Mouse (Mus musculus) midbrain, embryonic 10.5 days (tissue): ENCODE data around the gene Atg9a. TPM values are rescaled to one million over a fixed set of nuclear protein-coding genes. Genes with fewer than 3 reads are reported as not detected.

Source experiments
- DNase-seq: peaks from one replicate; pipeline ENCODE4 v3.0.0-alpha.2; 2017; ENCODE audit warnings: low spot score
- H3K27ac ChIP-seq: fragments of 300-500 bp; sonication (generic); replicated peaks from 2 replicates; pipeline ENCODE4 v1.5.1; 2016; ENCODE audit warnings: mild to moderate bottlenecking
- H3K27me3 ChIP-seq: fragments of 300-500 bp; sonication (generic); 2 replicates; pipeline ENCODE4 v1.6.1; 2016; ENCODE audit warnings: low read depth, mild to moderate bottlenecking; ENCODE audit not compliant: poor library complexity, severe bottlenecking
- H3K36me3 ChIP-seq: fragments of 300-500 bp; sonication (generic); 2 replicates; pipeline ENCODE4 v1.6.1; 2016; ENCODE audit warnings: mild to moderate bottlenecking, moderate library complexity
- H3K4me1 ChIP-seq: fragments of 300-500 bp; sonication (generic); 2 replicates; pipeline ENCODE4 v1.6.1; 2016
- H3K4me3 ChIP-seq: fragments of 300-500 bp; sonication (generic); 2 replicates; pipeline ENCODE4 v1.5.1; 2016; ENCODE audit warnings: mild to moderate bottlenecking, moderate library complexity
- H3K9me3 ChIP-seq: fragments of 300-500 bp; sonication (generic); replicated peaks from 2 replicates; pipeline ENCODE4 v1.6.1; 2016; ENCODE audit warnings: mild to moderate bottlenecking
- WGBS: fragments of 180-500 bp; shearing (Covaris S2); methylation state at CpG from one replicate; pipeline ENCODE4 v1.1.7; 2016; 5-methylcytosine and 5-hydroxymethylcytosine counted together
- microRNA-seq: library from miRNA; unstranded; fragments of <30 nt; microRNA quantifications from one replicate; pipeline ENCODE4, GENCODE M21; 2017
- polyA plus RNA-seq: library from polyadenylated mRNA; unstranded; fragments of >200 nt; fragmentation: Nextera tagmentation; extraction: Ambion mirVana; gene quantifications from 2 replicates; pipeline ENCODE4 v1.2.1, GENCODE M21; 2016

Gene Atg9a
- polyA plus RNA-seq, 1 experiment from 2014 or later, result 18.8 TPM

DNA sequence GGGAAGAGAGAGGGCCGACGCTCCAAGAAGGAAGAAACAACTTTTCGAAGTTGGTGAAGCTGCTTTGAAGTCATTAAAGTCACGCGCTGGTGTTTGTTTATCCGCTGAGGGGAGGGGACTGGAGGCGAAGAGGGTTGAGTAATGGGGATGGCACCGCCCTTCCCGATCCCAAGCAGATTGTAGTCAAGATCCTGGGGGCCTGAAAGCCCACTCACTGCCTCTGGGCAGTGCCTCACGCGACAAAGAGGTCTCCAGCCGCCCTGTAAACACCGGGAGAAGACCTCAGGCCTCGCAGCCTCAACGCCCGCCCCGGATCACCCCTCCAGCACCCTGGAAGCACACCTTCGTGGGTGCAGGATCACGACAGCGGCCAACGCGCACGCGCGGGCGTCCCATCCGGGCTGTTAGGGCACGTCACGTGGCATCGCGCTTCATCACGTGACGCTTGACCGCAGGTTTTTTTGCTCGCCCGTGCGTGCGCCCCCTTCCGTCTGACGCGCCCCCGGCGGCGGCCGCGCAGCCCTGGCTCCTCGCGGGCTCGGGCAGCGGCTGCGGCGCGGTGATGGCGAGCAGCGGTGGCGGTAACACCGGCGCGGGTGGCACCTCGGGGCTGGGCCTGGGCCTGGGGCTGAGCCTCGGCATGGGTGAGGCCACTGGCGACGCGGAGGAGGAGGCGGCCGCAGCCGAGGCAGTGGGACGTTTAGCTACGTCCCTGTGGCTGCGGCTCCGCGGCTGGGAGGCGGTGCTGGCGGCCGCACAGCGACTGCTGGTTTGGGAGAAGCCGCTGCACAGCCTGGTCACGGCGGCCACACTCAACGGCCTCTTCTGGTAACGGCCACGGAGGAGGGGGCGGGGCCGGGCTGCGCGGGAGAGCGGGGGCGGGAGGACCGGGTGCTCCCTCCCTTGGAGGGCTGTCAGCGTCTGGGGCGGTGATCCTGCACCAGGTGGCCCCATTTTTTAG lies 49.4 kb downstream of the Atg9a start, which contains the start of the genes Cnppd1 and Retreg2:
Cnppd1 (minus strand) TSS at position 411 of the 961 bp plus-strand sequence.
Retreg2 (plus strand) TSS at position 478 of the 961 bp plus-strand sequence.
- Histone ChIP-seq H3K9me3 (no peaks in the 10 kb centered on the region), H3K4me1 (peaks cover 42% of the 10 kb centered on the region), H3K4me3 (peak within 1 kb of the TSS; percentile 86), H3K27ac (peak within 1 kb of the TSS; percentile 97), H3K36me3 (peaks cover 59% of the 10 kb centered on the region), H3K27me3 (no peaks in the 10 kb centered on the region)
- WGBS, result under 1% methylated on average over 91 of the region's 91 CpGs
- peak; percentile 97 for DNase-seq

DNA sequence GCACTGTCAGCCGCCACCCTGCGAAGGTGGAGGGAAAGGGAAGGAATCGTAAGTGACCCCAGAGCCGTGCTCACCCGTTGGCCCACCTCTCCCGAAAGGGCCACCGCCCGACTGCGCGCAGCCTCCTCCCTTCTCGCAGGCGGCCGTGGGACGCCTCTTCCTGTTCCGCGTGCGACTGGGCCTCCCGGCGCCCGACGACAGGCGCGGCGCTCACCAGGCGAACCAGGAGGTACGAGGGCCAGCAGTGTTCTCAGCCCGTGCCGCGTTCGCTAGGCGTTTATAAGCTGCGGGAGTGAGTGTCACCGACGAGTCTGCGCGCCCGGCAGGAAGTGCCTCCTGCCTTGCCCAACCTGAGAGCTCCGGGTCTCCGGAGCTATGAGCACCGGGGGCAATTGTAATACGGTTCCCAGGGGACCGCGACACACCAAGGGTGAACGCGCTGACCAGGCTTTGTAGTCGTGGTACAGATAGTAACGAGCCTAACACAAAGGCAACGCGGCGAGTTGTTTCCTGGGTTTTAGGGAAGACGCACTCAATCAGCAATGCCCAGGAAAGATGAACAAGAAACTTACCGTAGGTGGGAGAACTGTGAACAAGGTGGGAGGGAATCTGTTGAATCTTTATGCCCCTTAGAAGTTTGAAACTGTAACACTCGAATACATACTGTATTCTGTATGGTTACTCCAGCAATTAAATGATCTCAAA lies 50.4 kb downstream of the Atg9a start:
- no peaks in the 10 kb centered on the region for H3K9me3 ChIP-seq
- H3K27ac ChIP-seq, result peak overlapping the region; percentile 97
- H3K27me3 ChIP-seq, result no peaks in the 10 kb centered on the region
- peaks cover 59% of the 10 kb centered on the region for H3K36me3 ChIP-seq
- H3K4me1 ChIP-seq, result peaks cover 42% of the 10 kb centered on the region
- peak; percentile 56 for DNase-seq
- H3K4me3 ChIP-seq, result peak overlapping the region; percentile 86
- WGBS, result under 1% methylated on average over 53 of the region's 53 CpGs

GRCm38 (mm10) chr1:75140601-75141190 lies 51.3 kb downstream of the Atg9a start:
- peak overlapping the region; percentile 86 for H3K4me3 ChIP-seq
- H3K9me3 ChIP-seq, result no peaks in the 10 kb centered on the region
- H3K4me1 ChIP-seq, result peaks cover 46% of the 10 kb centered on the region
- WGBS, result 76% methylated on average over 4 of the region's 4 CpGs
- no peak for DNase-seq
- no peaks in the 10 kb centered on the region for H3K27me3 ChIP-seq
- peaks cover 59% of the 10 kb centered on the region for H3K36me3 ChIP-seq
- H3K27ac ChIP-seq, result peak overlapping the region; percentile 97; the same call in 1 of the 2 replicates

GRCm38 (mm10) chr1:75138448-75138847 lies 53.5 kb downstream of the Atg9a start:
- Histone ChIP-seq H3K27me3 (no peaks in the 10 kb centered on the region), H3K4me3 (no peak overlapping the region), H3K4me1 (peaks cover 32% of the 10 kb centered on the region), H3K9me3 (no peaks in the 10 kb centered on the region), H3K27ac (no peak overlapping the region), H3K36me3 (peaks cover 49% of the 10 kb centered on the region)
- no peak for DNase-seq
- WGBS, result 89% methylated on average over 2 of the region's 2 CpGs

- peaks cover 21% of the 10 kb centered on the region for H3K4me1 ChIP-seq
Observed at GRCm38 (mm10) chr1:75136730-75137129, 55.3 kb downstream of the Atg9a start.

GRCm38 (mm10) chr1:75136293-75136692 lies 55.7 kb downstream of the Atg9a start:
- 84% methylated on average over 6 of the region's 6 CpGs for WGBS
- Histone ChIP-seq H3K27ac (no peak overlapping the region), H3K36me3 (peaks cover 49% of the 10 kb centered on the region), H3K4me1 (peaks cover 17% of the 10 kb centered on the region), H3K27me3 (peaks cover 5% of the 10 kb centered on the region; the same call in 1 of the 2 replicates), H3K4me3 (no peak overlapping the region), H3K9me3 (no peaks in the 10 kb centered on the region)
- no peak for DNase-seq

More at GRCm38 (mm10) chr1:75136730-75137129, 55.3 kb downstream of the Atg9a start:
- H3K36me3 ChIP-seq, result peaks cover 49% of the 10 kb centered on the region
- no peak overlapping the region for H3K4me3 ChIP-seq
- no peaks in the 10 kb centered on the region for H3K9me3 ChIP-seq
- peaks cover 5% of the 10 kb centered on the region; the same call in 1 of the 2 replicates for H3K27me3 ChIP-seq
- DNase-seq, result no peak
- WGBS, result 59% methylated on average over 3 of the region's 3 CpGs
- no peak overlapping the region for H3K27ac ChIP-seq

DNA sequence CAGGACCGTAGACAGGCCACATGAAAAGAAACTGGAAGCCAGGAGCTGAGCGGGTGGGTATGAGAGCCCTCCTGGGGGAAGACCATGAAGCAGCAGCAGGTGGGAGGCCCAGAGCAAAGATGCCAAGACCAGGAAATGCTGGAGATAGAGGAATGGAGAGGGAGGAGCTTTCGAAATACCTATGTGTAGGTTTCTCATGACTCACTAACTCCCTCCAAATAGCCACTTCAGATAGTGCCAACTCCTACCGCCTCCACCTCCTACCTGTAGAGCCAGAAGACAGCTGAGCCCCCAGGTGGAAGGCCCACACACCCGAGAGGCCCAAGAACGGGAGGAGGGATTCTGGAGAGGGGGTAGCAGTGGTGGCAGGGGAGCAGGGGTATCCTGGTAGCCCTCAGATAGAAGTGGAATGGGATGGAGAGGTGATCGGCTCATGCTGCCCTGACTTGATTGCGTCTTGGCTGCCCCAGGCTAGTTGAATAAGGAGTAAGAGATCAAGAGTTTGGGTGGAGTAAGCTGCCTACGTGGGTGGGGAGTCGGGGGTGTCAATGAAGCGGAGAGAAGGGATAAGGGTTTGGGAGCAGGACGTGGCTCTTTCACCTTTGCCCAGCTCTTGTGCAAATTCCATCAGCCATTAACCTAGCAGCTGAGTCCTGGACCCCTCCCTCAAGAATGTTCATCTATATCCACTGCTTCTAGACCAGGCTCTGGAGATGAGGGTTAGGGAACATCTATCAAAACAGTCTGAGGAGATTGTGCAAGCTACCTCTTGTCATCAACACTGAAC lies 58.4 kb downstream of the Atg9a start, which contains the start of gene Slc23a3:
Slc23a3 (minus strand) TSS at position 470 of the 787 bp plus-strand sequence.
- 67% methylated on average over 12 of the region's 12 CpGs for WGBS
- Histone ChIP-seq H3K27me3 (peaks cover 5% of the 10 kb centered on the region; the same call in 1 of the 2 replicates), H3K4me3 (no peak within 1 kb of the TSS), H3K9me3 (no peaks in the 10 kb centered on the region), H3K4me1 (peaks cover 3% of the 10 kb centered on the region; the same call in 1 of the 2 replicates), H3K27ac (no peak within 1 kb of the TSS), H3K36me3 (peaks cover 36% of the 10 kb centered on the region)
- no peak for DNase-seq

Small RNAs within 50 kb of the gene (microRNA-seq; reads per million reads assigned to microRNA genes)
- gene Gm27943, result not detected

Other genes with a start within 250 kb of the Atg9a start
- 0.12 and 0.17 TPM in 2 replicates for gene Ihh, start 240.5 kb downstream of the Atg9a start, polyA plus RNA-seq
- 15.2 and 16.0 TPM in 2 replicates for gene Nhej1, start 67.0 kb downstream of the Atg9a start, polyA plus RNA-seq
- gene Slc23a3, start 58.3 kb downstream of the Atg9a start, polyA plus RNA-seq, result 0.11 TPM in 1 of 2 replicates, not detected in the other
- gene Cnppd1, start 49.5 kb downstream of the Atg9a start, polyA plus RNA-seq, result 51.7 and 60.4 TPM in 2 replicates
- gene Retreg2, start 49.4 kb downstream of the Atg9a start, polyA plus RNA-seq, result 44.1 and 55.4 TPM in 2 replicates
- gene Zfand2b, start 23.6 kb downstream of the Atg9a start, polyA plus RNA-seq, result 30.6 and 34.1 TPM in 2 replicates
- 42.5 and 50.6 TPM in 2 replicates for gene Abcb6, start 11.8 kb downstream of the Atg9a start, polyA plus RNA-seq
- 22.9 and 24.1 TPM in 2 replicates for gene Ankzf1, start within 50 bp of the Atg9a start, polyA plus RNA-seq
- gene Glb1l, start 18.6 kb upstream of the Atg9a start, polyA plus RNA-seq, result 14.8 and 16.0 TPM in 2 replicates
- 142 and 154 TPM in 2 replicates for gene Stk16, start 18.6 kb upstream of the Atg9a start, polyA plus RNA-seq
- 9.0 and 10.0 TPM in 2 replicates for gene Tuba4a, start 27.7 kb upstream of the Atg9a start, polyA plus RNA-seq
- gene A630095N17Rik, start 39.9 kb upstream of the Atg9a start, polyA plus RNA-seq, result not detected in 2 replicates
- gene Dnajb2, start 44.2 kb upstream of the Atg9a start, polyA plus RNA-seq, result 27.5 and 27.9 TPM in 2 replicates
- 3.6 and 6.1 TPM in 2 replicates for gene Ptprn, start 72.3 kb upstream of the Atg9a start, polyA plus RNA-seq
- 7.2 and 16.2 TPM in 2 replicates for gene Resp18, start 86.2 kb upstream of the Atg9a start, polyA plus RNA-seq
- gene Dnpep, start 125.8 kb upstream of the Atg9a start, polyA plus RNA-seq, result 157 and 176 TPM in 2 replicates
- 1.1 and 2.8 TPM in 2 replicates for gene Des, start 168.1 kb upstream of the Atg9a start, polyA plus RNA-seq
- gene Speg, start 183.1 kb upstream of the Atg9a start, polyA plus RNA-seq, result 23.6 and 26.9 TPM in 2 replicates
- gene Gmppa, start 243.7 kb upstream of the Atg9a start, polyA plus RNA-seq, result 70.2 and 73.1 TPM in 2 replicates